Mouse (Mus musculus) heart, adult 2 months (tissue): ENCODE data around the gene Unc119b.

Source experiments
- CTCF ChIP-seq: fragments of 200-600 bp; IDR thresholded peaks from 2 replicates; pipeline ENCODE4 v1.8.1; 2022; ENCODE audit warnings: antibody characterized with exemption, mild to moderate bottlenecking, moderate library complexity
- EP300 ChIP-seq: fragments of 200-500 bp; IDR thresholded peaks from 2 replicates; pipeline ENCODE4 v1.6.1; 2011; ENCODE audit warnings: low read depth, low read length, control low read depth; ENCODE audit not compliant: insufficient read depth
- POLR2A ChIP-seq: fragments of 200-500 bp; IDR thresholded peaks from 2 replicates; pipeline ENCODE4 v1.6.1; 2011; ENCODE audit warnings: mild to moderate bottlenecking, low read depth, low read length, control low read depth; ENCODE audit not compliant: insufficient read depth

GRCm38 (mm10) chr5:115089592-115090268, 45.0 kb downstream of the Unc119b start:
- peak; percentile 38; the same call in 1 of the 2 replicates for TF ChIP-seq CTCF
- no peak for TF ChIP-seq EP300
- no peak for TF ChIP-seq POLR2A
